8 mouse cellular contexts compared by ENCODE assay signal in genomic region chr12:65075733-65076310, GRCm38 (mm10). TPM values are rescaled to one million over a fixed set of nuclear protein-coding genes. Genes with fewer than 3 reads are reported as not detected.
A peak's percentile ranks its signal among the peaks of the same experiment; 100 is the strongest.
DNase-seq lines count a peak whose midpoint lies in the region; ATAC-seq and TF ChIP-seq lines count a peak whose summit lies in the region.

No protein-coding gene starts in this region.

- no peak for DNase-seq in heart, postnatal 25 days (ENCODE audit: low spot score)
- no peak for DNase-seq in thymus, postnatal 14 days
- DNase-seq in thymus, postnatal 36 days: no peak

- H3ac ChIP-seq in myocyte (ENCODE audit: control insufficient read depth, insufficient read length): peak overlapping the region; percentile 35

- no peak for TF ChIP-seq CTCF in E14TG2a.4 (conservative IDR thresholded peaks at IDR 0.05; ENCODE audit: low read length)
- no peak for TF ChIP-seq CTCF in cortical plate, adult 2 months (IDR thresholded peaks at IDR 0.05; ENCODE audit: extremely low read depth, insufficient read depth, low read length)

- TF ChIP-seq POLR2A in cortical plate, adult 2 months (IDR thresholded peaks at IDR 0.05; ENCODE audit: extremely low read depth, insufficient read depth, low read length): no peak
- TF ChIP-seq POLR2A in myocyte (IDR thresholded peaks at IDR 0.05; ENCODE audit: insufficient read length, low read depth): no peak

- H3K9ac ChIP-seq in heart, embryonic 16.5 days (ENCODE audit: low read length): peak overlapping the region; percentile 96
- H3K9ac ChIP-seq in intestine, embryonic 15.5 days: peak overlapping the region; percentile 73

- peak overlapping the region; percentile 87 for H3K4me2 ChIP-seq in heart, embryonic 16.5 days (ENCODE audit: low read depth, low read length)
- peak overlapping the region; percentile 83 for H3K4me2 ChIP-seq in intestine, embryonic 15.5 days (replicated peaks)
- H3K4me2 ChIP-seq in myocyte (ENCODE audit: low read depth): peak overlapping the region; percentile 87

- H3K36me3 ChIP-seq in heart, embryonic 16.5 days (ENCODE audit: control insufficient read depth, insufficient read depth): peaks cover 6% of the 10 kb centered on the region; the same call in 1 of the 2 replicates
- H3K36me3 ChIP-seq in E14TG2a.4 (ENCODE audit: insufficient read depth, low read length) (peaks cover 52% of the 10 kb centered on the region), myocyte (ENCODE audit: control insufficient read depth, insufficient read depth) (no peaks in the 10 kb centered on the region)
- no peaks in the 10 kb centered on the region for H3K36me3 ChIP-seq in intestine, embryonic 15.5 days

- H3K27me3 ChIP-seq in heart, embryonic 16.5 days (ENCODE audit: control insufficient read depth, insufficient read depth, low read length): no peaks in the 10 kb centered on the region
- H3K27me3 ChIP-seq in E14TG2a.4 (ENCODE audit: insufficient read depth, low read length) (no peaks in the 10 kb centered on the region), myocyte (ENCODE audit: control insufficient read depth, insufficient read depth, insufficient read length) (no peaks in the 10 kb centered on the region)
- H3K27me3 ChIP-seq in intestine, embryonic 15.5 days (replicated peaks): no peaks in the 10 kb centered on the region

- ATAC-seq in heart, embryonic 16.5 days (replicated peaks; ENCODE audit: extremely low read depth, insufficient read depth, low FRiP score): no peak
- peak; percentile 7 for ATAC-seq in intestine, embryonic 15.5 days

- H3K9me3 ChIP-seq in heart, embryonic 16.5 days (replicated peaks; ENCODE audit: control insufficient read depth, low read length): no peaks in the 10 kb centered on the region
- no peaks in the 10 kb centered on the region for H3K9me3 ChIP-seq in E14TG2a.4 (ENCODE audit: low read length)
- H3K9me3 ChIP-seq in intestine, embryonic 15.5 days: no peaks in the 10 kb centered on the region

- peaks cover 25% of the 10 kb centered on the region for H3K4me1 ChIP-seq in heart, embryonic 16.5 days (ENCODE audit: control insufficient read depth, insufficient read depth, low read length)
- H3K4me1 ChIP-seq in E14TG2a.4 (replicated peaks; ENCODE audit: low read depth, low read length): peaks cover 51% of the 10 kb centered on the region
- peaks cover 2% of the 10 kb centered on the region; the same call in 1 of the 2 replicates for H3K4me1 ChIP-seq in cortical plate, adult 2 months (ENCODE audit: control insufficient read depth, insufficient read depth, low read length)
- peaks cover 5% of the 10 kb centered on the region; the same call in 1 of the 2 replicates for H3K4me1 ChIP-seq in intestine, embryonic 15.5 days (replicated peaks)

- WGBS in heart, embryonic 16.5 days: under 1% methylated on average over 41 of the region's 41 CpGs
- WGBS in intestine, embryonic 15.5 days: 0% methylated on average over 41 of the region's 41 CpGs

- H3K27ac ChIP-seq in heart, embryonic 16.5 days (ENCODE audit: low read length): peak overlapping the region; percentile 95
- H3K27ac ChIP-seq in cortical plate, adult 2 months (ENCODE audit: insufficient read depth, low read length): peak overlapping the region; percentile 70
- peak overlapping the region; percentile 65 for H3K27ac ChIP-seq in intestine, embryonic 15.5 days

- peak overlapping the region; percentile 79 for H3K4me3 ChIP-seq in heart, embryonic 16.5 days (ENCODE audit: low read length)
- H3K4me3 ChIP-seq in E14TG2a.4 (replicated peaks; ENCODE audit: low read length): peak overlapping the region; percentile 97
- H3K4me3 ChIP-seq in cortical plate, adult 2 months (ENCODE audit: insufficient read depth, low read length): peak overlapping the region; percentile 69
- peak overlapping the region; percentile 65 for H3K4me3 ChIP-seq in intestine, embryonic 15.5 days (replicated peaks)
- peak overlapping the region; percentile 72 for H3K4me3 ChIP-seq in myocyte

- intact Hi-C loops in heart, postnatal 25 days (cut with DNase I): no loop called here

- peaks cover 27% of the 10 kb centered on the region for H3K79me2 ChIP-seq in myocyte (ENCODE audit: control insufficient read depth, insufficient read depth)

TF ChIP-seq in myocyte, 11 proteins besides CTCF, POLR2A, EP300 and RAD21:
- TF ChIP-seq SRF (IDR thresholded peaks at IDR 0.05; ENCODE audit: control insufficient read depth, insufficient read length, low read depth) (no peak), MYOD1 (IDR thresholded peaks at IDR 0.05; ENCODE audit: control insufficient read depth in 1 of 3, insufficient read length in 2 of 3, low read depth in 2 of 3) (peak in 1 of 3 experiments; percentile 22)

RNA-seq across cellular contexts. Expression of gene Fancm, which starts 0.4 kb away (rescaled TPM):
- polyA plus RNA-seq in heart, embryonic 16.5 days (2015; fragmentation: Nextera tagmentation; extraction: Ambion mirVana): 5.0 TPM in 2 replicates
- total RNA-seq in heart, postnatal 25 days (2021): 1 to 10 TPM; 4.0 to 4.6 TPM
- polyA plus RNA-seq in cortical plate, adult 2 months (2012; rRNA removed): 5.8 and 6.1 TPM in 2 replicates
- polyA plus RNA-seq in intestine, embryonic 15.5 days (2015; fragmentation: Nextera tagmentation; extraction: Ambion mirVana): 6.7 and 8.2 TPM in 2 replicates
- polyA plus RNA-seq in myocyte (2012; fragmentation: generic; extraction: Trizol): 1.2 TPM

RNA-seq across cellular contexts. Expression of gene Fkbp3, which starts 2.0 kb away (rescaled TPM):
- 466 and 516 TPM in 2 replicates for polyA plus RNA-seq in heart, embryonic 16.5 days (2015; fragmentation: Nextera tagmentation; extraction: Ambion mirVana)
- total RNA-seq in heart, postnatal 25 days (2021): 100 to 1,000 TPM; 235 to 260 TPM
- 244 and 271 TPM in 2 replicates for polyA plus RNA-seq in cortical plate, adult 2 months (2012; rRNA removed)
- 340 and 409 TPM in 2 replicates for polyA plus RNA-seq in intestine, embryonic 15.5 days (2015; fragmentation: Nextera tagmentation; extraction: Ambion mirVana)
- polyA plus RNA-seq in myocyte (2012; fragmentation: generic; extraction: Trizol): 77.9 TPM

RNA-seq across cellular contexts. Expression of gene Prpf39, which starts 39.7 kb away (rescaled TPM):
- polyA plus RNA-seq in heart, embryonic 16.5 days (2015; fragmentation: Nextera tagmentation; extraction: Ambion mirVana): 28.6 and 32.7 TPM in 2 replicates
- total RNA-seq in heart, postnatal 25 days (2021): 10 to 100 TPM; 12.1 to 12.7 TPM
- 39.3 and 45.6 TPM in 2 replicates for polyA plus RNA-seq in cortical plate, adult 2 months (2012; rRNA removed)
- 40.4 and 48.1 TPM in 2 replicates for polyA plus RNA-seq in intestine, embryonic 15.5 days (2015; fragmentation: Nextera tagmentation; extraction: Ambion mirVana)
- polyA plus RNA-seq in myocyte (2012; fragmentation: generic; extraction: Trizol): 3.8 TPM
